Mouse (Mus musculus): ENCODE results near the gene Stam2. TPM values are rescaled to one million over a fixed set of nuclear protein-coding genes. Genes with fewer than 3 reads are reported as not detected.

Stam2 gene
- polyA plus RNA-seq, 1 experiment from 2014 or later, result 41.1 TPM

Other genes starting within 250 kb of the Stam2 start
- 5.0 and 7.4 TPM in 2 replicates for gene Cacnb4, start 65.5 kb downstream of the Stam2 start, polyA plus RNA-seq (2016; fragmentation: Nextera tagmentation; extraction: Ambion mirVana)
- 11.7 and 13.1 TPM in 2 replicates for gene Fmnl2, start 115.6 kb upstream of the Stam2 start, polyA plus RNA-seq (2016; fragmentation: Nextera tagmentation; extraction: Ambion mirVana)